Mouse (Mus musculus) embryonic fibroblast, embryonic 13.5 days (primary cell): ENCODE results near the gene Prpf6. TPM values are rescaled to one million over a fixed set of nuclear protein-coding genes. Genes with fewer than 3 reads are reported as not detected.

Source experiments
- H3K27ac ChIP-seq: 2 replicates; pipeline ENCODE4 v1.5.1; 2012; ENCODE audit warnings: low read length, control low read depth, inconsistent platforms; ENCODE audit not compliant: insufficient read depth
- H3K4me1 ChIP-seq: 2 replicates; pipeline ENCODE4 v1.6.1; 2011; ENCODE audit warnings: low read length; ENCODE audit not compliant: control insufficient read depth, insufficient read depth
- H3K4me3 ChIP-seq: 2 replicates; pipeline ENCODE4 v1.5.1; 2011; ENCODE audit warnings: mild to moderate bottlenecking, control low read depth, low read length; ENCODE audit not compliant: insufficient read depth
- CTCF ChIP-seq: IDR thresholded peaks from 2 replicates; pipeline ENCODE4 v1.5.1; 2011; ENCODE audit warnings: mild to moderate bottlenecking, control low read depth, low read length, moderate library complexity, borderline replicate concordance; ENCODE audit not compliant: insufficient read depth
- POLR2A ChIP-seq: IDR thresholded peaks from 2 replicates; pipeline ENCODE4 v1.6.1; 2011; ENCODE audit warnings: low read depth, mild to moderate bottlenecking, control low read depth, low read length, moderate library complexity
- polyA plus RNA-seq: library from polyadenylated mRNA; stranded (reverse); fragments of >200 nt; gene quantifications from 2 replicates; pipeline ENCODE4 v1.2.4, GENCODE M21; 2011; ENCODE audit warnings: low read depth; ENCODE audit not compliant: missing spikeins, insufficient read length

The Prpf6 gene
- polyA plus RNA-seq, 1 experiment: 59.4 TPM

GRCm38 (mm10) chr2:181602367-181602766, 10.7 kb downstream of the Prpf6 start:
- Histone ChIP-seq H3K4me1 (peaks cover 3% of the 10 kb centered on the region; the same call in 1 of the 2 replicates), H3K4me3 (no peak overlapping the region; the same call in 1 of the 2 replicates), H3K27ac (no peak overlapping the region)
- TF ChIP-seq POLR2A (no peak), CTCF (no peak)

- no peaks in the 10 kb centered on the region for H3K4me1 ChIP-seq
- no peak overlapping the region for H3K4me3 ChIP-seq
- TF ChIP-seq POLR2A (no peak), CTCF (no peak)
- H3K27ac ChIP-seq: no peak overlapping the region
Measured at GRCm38 (mm10) chr2:181618761-181619495, 27.3 kb downstream of the Prpf6 start.

GRCm38 (mm10) chr2:181623401-181623800, 31.7 kb downstream of the Prpf6 start:
- Histone ChIP-seq H3K4me1 (no peaks in the 10 kb centered on the region), H3K4me3 (no peak overlapping the region), H3K27ac (no peak overlapping the region)
- TF ChIP-seq CTCF (no peak), POLR2A (no peak)

- H3K27ac ChIP-seq: no peak overlapping the region
- no peak overlapping the region for H3K4me3 ChIP-seq
- no peaks in the 10 kb centered on the region for H3K4me1 ChIP-seq
- TF ChIP-seq POLR2A (no peak), CTCF (no peak)
Measured at GRCm38 (mm10) chr2:181628471-181628870, 36.8 kb downstream of the Prpf6 start.

GRCm38 (mm10) chr2:181632624-181633023, 41.0 kb downstream of the Prpf6 start:
- Histone ChIP-seq H3K27ac (no peak overlapping the region), H3K4me1 (no peaks in the 10 kb centered on the region), H3K4me3 (no peak overlapping the region)
- TF ChIP-seq POLR2A (no peak), CTCF (no peak)

- H3K4me1 ChIP-seq: no peaks in the 10 kb centered on the region
- TF ChIP-seq POLR2A (no peak), CTCF (no peak)
- H3K27ac ChIP-seq: no peak overlapping the region
- no peak overlapping the region for H3K4me3 ChIP-seq
Measured at GRCm38 (mm10) chr2:181635865-181636264, 44.2 kb downstream of the Prpf6 start.

GRCm38 (mm10) chr2:181644361-181644760, 52.7 kb downstream of the Prpf6 start:
- Histone ChIP-seq H3K4me1 (no peaks in the 10 kb centered on the region), H3K27ac (no peak overlapping the region), H3K4me3 (no peak overlapping the region)
- TF ChIP-seq CTCF: peak; percentile 33; the same call in 1 of the 2 replicates
- no peak for TF ChIP-seq POLR2A

- Histone ChIP-seq H3K27ac (no peak overlapping the region), H3K4me3 (no peak overlapping the region), H3K4me1 (no peaks in the 10 kb centered on the region)
- TF ChIP-seq POLR2A (no peak), CTCF (no peak)
Measured at GRCm38 (mm10) chr2:181645666-181646065, 54.0 kb downstream of the Prpf6 start.

- H3K4me1 ChIP-seq: no peaks in the 10 kb centered on the region
- no peak for TF ChIP-seq POLR2A
- TF ChIP-seq CTCF: no peak
- no peak overlapping the region for H3K27ac ChIP-seq
- no peak overlapping the region for H3K4me3 ChIP-seq
Measured at GRCm38 (mm10) chr2:181646626-181647472, 55.2 kb downstream of the Prpf6 start.

- Histone ChIP-seq H3K27ac (no peak overlapping the region), H3K4me1 (no peaks in the 10 kb centered on the region), H3K4me3 (no peak overlapping the region)
- no peak for TF ChIP-seq POLR2A
- TF ChIP-seq CTCF: no peak
Measured at GRCm38 (mm10) chr2:181648926-181649325, 57.3 kb downstream of the Prpf6 start.
